ENCODE assay signal across 10 mouse cellular contexts in the genomic region with DNA sequence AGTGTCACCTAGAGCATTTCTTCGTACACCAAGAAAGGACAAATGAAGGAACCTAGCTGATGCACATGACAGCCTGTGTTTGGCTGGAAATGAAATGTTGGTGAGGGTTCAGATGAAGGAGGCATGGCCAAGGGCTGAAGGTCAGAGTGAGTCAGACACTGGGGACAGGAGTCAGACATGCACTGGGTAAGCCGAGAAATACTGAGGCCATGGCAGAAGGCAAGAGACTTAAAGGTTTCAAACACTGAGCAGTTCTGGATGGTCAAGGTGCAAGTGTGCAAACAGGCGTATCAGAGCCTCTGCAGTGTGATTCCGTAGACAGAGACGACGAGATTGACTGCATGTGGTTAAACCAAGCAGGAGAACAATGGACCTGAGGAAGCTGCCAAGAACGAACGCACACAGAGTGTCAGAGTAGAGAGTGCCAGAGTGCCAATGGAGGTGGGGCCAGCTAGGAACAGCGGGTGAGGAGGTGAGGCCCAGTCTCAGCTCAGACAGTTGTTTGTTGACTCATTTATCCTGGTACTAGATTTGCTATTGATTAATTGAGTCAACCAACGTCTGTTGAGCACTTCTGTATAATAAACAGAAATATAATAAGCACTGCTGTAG.
A peak's percentile ranks its signal among the peaks of the same experiment; 100 is the strongest.
DNase-seq lines count a peak whose midpoint lies in the region; ATAC-seq and TF ChIP-seq lines count a peak whose summit lies in the region.
"Had no signal": no experiment of that assay in that cellular context is flagged by ENCODE, and none has a peak within 500 bp of the region (broad histone marks: within the 10 kb centered on the region; RNA-seq: fewer than 3 reads in every experiment).

No protein-coding gene starts in this region.

- intact Hi-C loops in left cerebral cortex, adult 2 months (cut with DNase I) = no loop called here

- no peaks in the 10 kb centered on the region for H3K36me3 ChIP-seq in hindbrain, embryonic 10.5 days
- H3K36me3 ChIP-seq in hindbrain, embryonic 11.5 days (ENCODE audit: control insufficient read depth, insufficient read depth, low read length) = no peaks in the 10 kb centered on the region
- H3K36me3 ChIP-seq: limb, embryonic 15.5 days had no signal

- TF ChIP-seq CTCF in Patski (IDR thresholded peaks at IDR 0.05) = no peak
- TF ChIP-seq CTCF in left cerebral cortex, adult 2 months (IDR thresholded peaks at IDR 0.05) = no peak

- 67% methylated on average over 10 of the region's 10 CpGs for WGBS in hindbrain, embryonic 10.5 days
- 68% methylated on average over 10 of the region's 10 CpGs for WGBS in hindbrain, embryonic 11.5 days

- H3K4me1 ChIP-seq in hindbrain, embryonic 10.5 days (replicated peaks) = peaks cover 9% of the 10 kb centered on the region; the same call in 1 of the 2 replicates
- no peaks in the 10 kb centered on the region for H3K4me1 ChIP-seq in hindbrain, embryonic 11.5 days (replicated peaks; ENCODE audit: control insufficient read depth, insufficient read depth, low read length)
- H3K4me1 ChIP-seq: limb, embryonic 15.5 days had no signal

- POLR2A ChIA-PET in Patski (lab: Charles Lee) = no interaction called here

- no peak for DNase-seq in hindbrain, embryonic 10.5 days (ENCODE audit: low spot score)
- DNase-seq in hindbrain, embryonic 11.5 days (ENCODE audit: low spot score) = no peak
- DNase-seq in Patski (ENCODE audit: low read depth, low spot score) = no peak
- DNase-seq in cerebellum, adult 9-10 months = peak; percentile 24
- DNase-seq in kidney, postnatal 10 days = peak; percentile 18
- no peak for DNase-seq in spleen, adult 12 weeks (ENCODE audit: low spot score)
- DNase-seq in urinary bladder, adult 18-20 months (ENCODE audit: low spot score in 2 of 2) = no peak
- no peak for DNase-seq in left cerebral cortex, adult 2 months (ENCODE audit: extremely low spot score in 1 of 2, low spot score in 2 of 2)

- no peak overlapping the region for H3K9ac ChIP-seq in hindbrain, embryonic 11.5 days (ENCODE audit: low read depth, low read length)
- H3K9ac ChIP-seq: limb, embryonic 15.5 days had no signal

- H3K4me3 ChIP-seq in hindbrain, embryonic 10.5 days = no peak overlapping the region
- H3K4me3 ChIP-seq in hindbrain, embryonic 11.5 days (ENCODE audit: low read depth, low read length) = no peak overlapping the region
- no peak overlapping the region for H3K4me3 ChIP-seq in left cerebral cortex, adult 2 months
- H3K4me3 ChIP-seq: limb, embryonic 15.5 days had no signal

- CTCF ChIA-PET in Patski (lab: Charles Lee) = interaction anchor here (1.2 to 1.7 kb wide), 3 partner anchors 9 to 29 kb away, joined by 3 to 9 read pairs (median 4); no protein-coding TSS in a partner anchor

- in situ Hi-C loops in Patski (cut with MboI; ENCODE audit: low pct_unique_long_range_greater_than_20kb) = no loop called here

- ATAC-seq in hindbrain, embryonic 11.5 days (ENCODE audit: low FRiP score) = no peak
- peak; percentile 31 for ATAC-seq in Patski

- H3K4me2 ChIP-seq in hindbrain, embryonic 11.5 days (replicated peaks; ENCODE audit: low read depth, low read length) = no peak overlapping the region
- H3K4me2 ChIP-seq: limb, embryonic 15.5 days had no signal

- H3K27me3 ChIP-seq in hindbrain, embryonic 10.5 days (ENCODE audit: insufficient read depth, poor library complexity, severe bottlenecking) = no peaks in the 10 kb centered on the region
- no peaks in the 10 kb centered on the region for H3K27me3 ChIP-seq in hindbrain, embryonic 11.5 days (ENCODE audit: control insufficient read depth, insufficient read depth, low read length)
- H3K27me3 ChIP-seq in Patski = no peaks in the 10 kb centered on the region
- H3K27me3 ChIP-seq: limb, embryonic 15.5 days had no signal

- 0 out of 2 replicates have a peak overlapping the region, but pooled peaks have one; percentile 45 for H3K27ac ChIP-seq in hindbrain, embryonic 10.5 days
- H3K27ac ChIP-seq in hindbrain, embryonic 11.5 days (ENCODE audit: low read depth, low read length) = no peak overlapping the region
- no peak overlapping the region for H3K27ac ChIP-seq in left cerebral cortex, adult 2 months
- H3K27ac ChIP-seq: limb, embryonic 15.5 days had no signal

- H3K9me3 ChIP-seq in hindbrain, embryonic 10.5 days = no peaks in the 10 kb centered on the region
- H3K9me3 ChIP-seq in hindbrain, embryonic 11.5 days (ENCODE audit: control insufficient read depth, low read length) = no peaks in the 10 kb centered on the region
- H3K9me3 ChIP-seq: G1E; limb, embryonic 15.5 days had no signal

Comparison
In these comparisons a context has a peak if more than half of its experiments do, and no peak if none do; other contexts are left out.
1. DNase-seq: peak in cerebellum, adult 9-10 months (single experiment) and kidney, postnatal 10 days (single experiment); none in hindbrain, embryonic 10.5 days (single experiment), hindbrain, embryonic 11.5 days (single experiment), Patski (single experiment), spleen, adult 12 weeks (single experiment), urinary bladder, adult 18-20 months (0 of 2) and left cerebral cortex, adult 2 months (0 of 2).